Mouse (Mus musculus): ENCODE results near the gene Syngr2.

Gene Syngr2

GRCm38 (mm10) chr11:117809407-117810311 is at the start of gene Syngr2, which contains the start of gene Gm20708:
Gene Syngr2 (plus strand): TSS chr11:117809668.
Gene Gm20708 (plus strand): TSS chr11:117809668.
- peak; percentile 56 for DNase-seq (ENCODE audit: low spot score)

- no peak for DNase-seq (ENCODE audit: low spot score)
Observed at GRCm38 (mm10) chr11:117760374-117761119, 48.9 kb upstream of the Syngr2 start.

- no peak for DNase-seq (ENCODE audit: low spot score)
Observed at GRCm38 (mm10) chr11:117761801-117762200, 47.7 kb upstream of the Syngr2 start.

- no peak for DNase-seq (ENCODE audit: low spot score)
Observed at GRCm38 (mm10) chr11:117762246-117762645, 47.2 kb upstream of the Syngr2 start.

GRCm38 (mm10) chr11:117764319-117764718 is 45.1 kb upstream of the Syngr2 start:
- DNase-seq (ENCODE audit: low spot score): no peak

- no peak for DNase-seq (ENCODE audit: low spot score)
Observed at GRCm38 (mm10) chr11:117765361-117765760, 44.1 kb upstream of the Syngr2 start.

- no peak for DNase-seq (ENCODE audit: low spot score)
Observed at GRCm38 (mm10) chr11:117766275-117766674, 43.2 kb upstream of the Syngr2 start.

GRCm38 (mm10) chr11:117768725-117769682 is 40.5 kb upstream of the Syngr2 start:
- DNase-seq (ENCODE audit: low spot score): no peak

- DNase-seq (ENCODE audit: low spot score): no peak
Observed at GRCm38 (mm10) chr11:117769683-117770047, 39.8 kb upstream of the Syngr2 start.

GRCm38 (mm10) chr11:117770407-117770806 is 39.1 kb upstream of the Syngr2 start:
- no peak for DNase-seq (ENCODE audit: low spot score)

- no peak for DNase-seq (ENCODE audit: low spot score)
Observed at GRCm38 (mm10) chr11:117772352-117772751, 37.1 kb upstream of the Syngr2 start.

- DNase-seq (ENCODE audit: low spot score): no peak
Observed at GRCm38 (mm10) chr11:117774925-117775324, 34.5 kb upstream of the Syngr2 start.

- no peak for DNase-seq (ENCODE audit: low spot score)
Observed at GRCm38 (mm10) chr11:117775540-117775939, 33.9 kb upstream of the Syngr2 start.

GRCm38 (mm10) chr11:117776085-117776792 is 33.2 kb upstream of the Syngr2 start:
- no peak for DNase-seq (ENCODE audit: low spot score)

- DNase-seq (ENCODE audit: low spot score): no peak
Observed at GRCm38 (mm10) chr11:117777111-117777510, 32.4 kb upstream of the Syngr2 start.

- DNase-seq (ENCODE audit: low spot score): no peak
Observed at GRCm38 (mm10) chr11:117778031-117778430, 31.4 kb upstream of the Syngr2 start.

- no peak for DNase-seq (ENCODE audit: low spot score)
Observed at GRCm38 (mm10) chr11:117778851-117779433, 30.5 kb upstream of the Syngr2 start.

GRCm38 (mm10) chr11:117779434-117780198 is 29.9 kb upstream of the Syngr2 start:
- DNase-seq (ENCODE audit: low spot score): peak; percentile 68

- no peak for DNase-seq (ENCODE audit: low spot score)
Observed at GRCm38 (mm10) chr11:117780199-117780515, 29.3 kb upstream of the Syngr2 start.

GRCm38 (mm10) chr11:117780582-117781111 is 28.8 kb upstream of the Syngr2 start:
- peak; percentile 71 for DNase-seq (ENCODE audit: low spot score)
